28 mouse cellular contexts compared by ENCODE assay signal in genomic region chr2:152556655-152557054, GRCm38 (mm10). TPM values are rescaled to one million over a fixed set of nuclear protein-coding genes. Genes with fewer than 3 reads are reported as not detected.
A peak's percentile ranks its signal among the peaks of the same experiment; 100 is the strongest.
DNase-seq lines count a peak whose midpoint lies in the region; ATAC-seq lines count a peak whose summit lies in the region.
"Had no signal": no experiment of that assay in that cellular context is flagged by ENCODE, and none has a peak within 500 bp of the region (broad histone marks: within the 10 kb centered on the region; RNA-seq: fewer than 3 reads in every experiment).

No protein-coding gene starts in this region.

- H3K4me1 ChIP-seq in limb, embryonic 10.5 days = peaks cover 7% of the 10 kb centered on the region
- H3K4me1 ChIP-seq: embryonic facial prominence, embryonic 12.5 days; forebrain, embryonic 15.5 days had no signal

- H3K27me3 ChIP-seq in limb, embryonic 10.5 days (ENCODE audit: low read depth, poor library complexity, severe bottlenecking) = no peaks in the 10 kb centered on the region
- H3K27me3 ChIP-seq: embryonic facial prominence, embryonic 12.5 days; forebrain, embryonic 13.5 days; forebrain, embryonic 15.5 days; Patski had no signal

- WGBS in limb, embryonic 10.5 days = 92% methylated on average over 7 of the region's 7 CpGs

- ATAC-seq in common myeloid progenitor, adult 5-6 weeks (replicated peaks; ENCODE audit: low read depth, poor library complexity, severe bottlenecking) = peak; percentile 41; the same call in 1 of the 2 replicates
- ATAC-seq: activated CD4-positive, CD25-positive, alpha-beta regulatory T cell, adult 4 months; forebrain, embryonic 13.5 days; forebrain, embryonic 15.5 days; forebrain, postnatal 0 days; Patski had no signal

- peak; percentile 51 for DNase-seq in A20 (ENCODE audit: low read depth, low spot score)
- peak; percentile 3 for DNase-seq in naive thymus-derived CD4-positive, alpha-beta T cell, adult 2 months (ENCODE audit: low read depth)
- no peak for DNase-seq in limb, embryonic 10.5 days (ENCODE audit: low spot score)
- DNase-seq in ovary, postnatal 14 days (ENCODE audit: low spot score) = no peak
- DNase-seq: adrenal gland, adult 2 months; adrenal gland, postnatal 10 days; adrenal gland, postnatal 25 days; cerebellum, adult 11 months; cerebellum, adult 18-20 months; cerebellum, adult 8-10 months; cerebellum, adult 9-11 months; cerebellum, postnatal 14 days; cerebellum, postnatal 36 days; forebrain, postnatal 0 days had no signal

- no peak overlapping the region for H3K4me3 ChIP-seq in limb, embryonic 10.5 days
- H3K4me3 ChIP-seq: embryonic facial prominence, embryonic 10.5 days; embryonic facial prominence, embryonic 12.5 days; forebrain, embryonic 13.5 days; forebrain, embryonic 15.5 days had no signal

- no peak overlapping the region for H3K27ac ChIP-seq in limb, embryonic 10.5 days
- H3K27ac ChIP-seq: embryonic facial prominence, embryonic 10.5 days; embryonic facial prominence, embryonic 12.5 days; forebrain, embryonic 13.5 days; forebrain, embryonic 15.5 days had no signal

- H3K9me3 ChIP-seq in limb, embryonic 10.5 days (replicated peaks) = no peaks in the 10 kb centered on the region
- H3K9me3 ChIP-seq: embryonic facial prominence, embryonic 10.5 days; embryonic facial prominence, embryonic 12.5 days; forebrain, embryonic 13.5 days; forebrain, embryonic 15.5 days; G1E had no signal

- H3K36me3 ChIP-seq in limb, embryonic 10.5 days = no peaks in the 10 kb centered on the region
- H3K36me3 ChIP-seq: embryonic facial prominence, embryonic 10.5 days; embryonic facial prominence, embryonic 12.5 days; forebrain, embryonic 15.5 days; G1E had no signal

RNA-seq across cellular contexts. Expression of gene Gm17416, which starts 12.5 kb away (rescaled TPM):
- total RNA-seq in common myeloid progenitor, adult 5-6 weeks (2017) = not detected in 2 replicates
- not detected in 2 replicates for polyA plus RNA-seq in limb, embryonic 10.5 days (2016; fragmentation: Nextera tagmentation; extraction: Ambion mirVana)
- total RNA-seq: adrenal gland, adult 2 months; adrenal gland, postnatal 10 days; adrenal gland, postnatal 25 days; adrenal gland, postnatal 4 days; forebrain, postnatal 0 days; G1E had no signal
- polyA plus RNA-seq: activated CD4-positive, CD25-positive, alpha-beta regulatory T cell, adult 4 months; adrenal gland, adult 2 months; brain, embryonic 14.5 days; C2C12; cortical plate, adult 2 months; embryonic facial prominence, embryonic 10.5 days; embryonic facial prominence, embryonic 12.5 days; embryonic facial prominence, embryonic 14.5 days; forebrain, embryonic 11.5 days; forebrain, embryonic 13.5 days; forebrain, embryonic 15.5 days; forebrain, postnatal 0 days; G1E had no signal

RNA-seq across cellular contexts. Expression of gene Defb21, which starts 15.9 kb away (rescaled TPM):
- not detected in 2 replicates for total RNA-seq in common myeloid progenitor, adult 5-6 weeks (2017)
- not detected in 2 replicates for polyA plus RNA-seq in limb, embryonic 10.5 days (2016; fragmentation: Nextera tagmentation; extraction: Ambion mirVana)
- total RNA-seq: adrenal gland, adult 2 months; adrenal gland, postnatal 10 days; adrenal gland, postnatal 25 days; adrenal gland, postnatal 4 days; forebrain, postnatal 0 days; G1E had no signal
- polyA plus RNA-seq: activated CD4-positive, CD25-positive, alpha-beta regulatory T cell, adult 4 months; adrenal gland, adult 2 months; brain, embryonic 14.5 days; C2C12; cortical plate, adult 2 months; embryonic facial prominence, embryonic 10.5 days; embryonic facial prominence, embryonic 12.5 days; embryonic facial prominence, embryonic 14.5 days; forebrain, embryonic 11.5 days; forebrain, embryonic 13.5 days; forebrain, embryonic 15.5 days; forebrain, postnatal 0 days; G1E; Patski had no signal

RNA-seq across cellular contexts. Expression of gene Defb29, which starts 16.8 kb away (rescaled TPM):
- not detected in 2 replicates for total RNA-seq in common myeloid progenitor, adult 5-6 weeks (2017)
- polyA plus RNA-seq in limb, embryonic 10.5 days (2016; fragmentation: Nextera tagmentation; extraction: Ambion mirVana) = not detected in 2 replicates
- total RNA-seq: adrenal gland, adult 2 months; adrenal gland, postnatal 10 days; adrenal gland, postnatal 25 days; adrenal gland, postnatal 4 days; forebrain, postnatal 0 days; G1E had no signal
- polyA plus RNA-seq: activated CD4-positive, CD25-positive, alpha-beta regulatory T cell, adult 4 months; adrenal gland, adult 2 months; brain, embryonic 14.5 days; C2C12; cortical plate, adult 2 months; embryonic facial prominence, embryonic 10.5 days; embryonic facial prominence, embryonic 12.5 days; embryonic facial prominence, embryonic 14.5 days; forebrain, embryonic 11.5 days; forebrain, embryonic 13.5 days; forebrain, embryonic 15.5 days; forebrain, postnatal 0 days; G1E had no signal

RNA-seq across cellular contexts. Expression of gene Defb19, which starts 23.5 kb away (rescaled TPM):
- total RNA-seq in common myeloid progenitor, adult 5-6 weeks (2017) = not detected in 2 replicates
- not detected in 2 replicates for polyA plus RNA-seq in limb, embryonic 10.5 days (2016; fragmentation: Nextera tagmentation; extraction: Ambion mirVana)
- total RNA-seq: forebrain, postnatal 0 days; G1E had no signal
- polyA plus RNA-seq: activated CD4-positive, CD25-positive, alpha-beta regulatory T cell, adult 4 months; adrenal gland, adult 2 months; brain, embryonic 14.5 days; C2C12; cortical plate, adult 2 months; embryonic facial prominence, embryonic 10.5 days; embryonic facial prominence, embryonic 12.5 days; embryonic facial prominence, embryonic 14.5 days; forebrain, embryonic 11.5 days; forebrain, embryonic 13.5 days; forebrain, embryonic 15.5 days; forebrain, postnatal 0 days; G1E; Patski had no signal

RNA-seq across cellular contexts. Expression of gene Defb28, which starts 38.6 kb away (rescaled TPM):
- total RNA-seq in common myeloid progenitor, adult 5-6 weeks (2017) = not detected in 2 replicates
- not detected in 2 replicates for polyA plus RNA-seq in limb, embryonic 10.5 days (2016; fragmentation: Nextera tagmentation; extraction: Ambion mirVana)
- total RNA-seq: adrenal gland, adult 2 months; adrenal gland, postnatal 10 days; adrenal gland, postnatal 25 days; adrenal gland, postnatal 4 days; forebrain, postnatal 0 days; G1E had no signal
- polyA plus RNA-seq: activated CD4-positive, CD25-positive, alpha-beta regulatory T cell, adult 4 months; adrenal gland, adult 2 months; brain, embryonic 14.5 days; cortical plate, adult 2 months; embryonic facial prominence, embryonic 10.5 days; embryonic facial prominence, embryonic 12.5 days; embryonic facial prominence, embryonic 14.5 days; forebrain, embryonic 11.5 days; forebrain, embryonic 13.5 days; forebrain, embryonic 15.5 days; forebrain, postnatal 0 days; G1E had no signal

Comparison
In these comparisons a context has a peak if more than half of its experiments do, and no peak if none do; other contexts are left out.
1. DNase-seq: peak in A20 (single experiment) and naive thymus-derived CD4-positive, alpha-beta T cell, adult 2 months (single experiment); none in limb, embryonic 10.5 days (single experiment) and ovary, postnatal 14 days (single experiment).